Mouse (Mus musculus) small intestine, adult 2 months (tissue): ENCODE results near the gene Sugp1. TPM values are rescaled to one million over a fixed set of nuclear protein-coding genes. Genes with fewer than 3 reads are reported as not detected.

Source experiments
- H3K27ac ChIP-seq: fragments of 200-500 bp; 2 replicates; pipeline ENCODE4 v1.5.1; 2012; ENCODE audit warnings: low read depth, low read length, control low read depth, inconsistent platforms; ENCODE audit not compliant: insufficient read depth
- H3K27me3 ChIP-seq: fragments of 200-500 bp; 2 replicates; pipeline ENCODE4 v1.6.1; 2012; ENCODE audit warnings: mild to moderate bottlenecking, moderate library complexity, low read length, inconsistent platforms; ENCODE audit not compliant: control insufficient read depth, insufficient read depth
- H3K36me3 ChIP-seq: fragments of 200-500 bp; 2 replicates; pipeline ENCODE4 v1.6.1; 2012; ENCODE audit warnings: mild to moderate bottlenecking, low read length, control low read depth, inconsistent platforms; ENCODE audit not compliant: control insufficient read depth, insufficient read depth
- H3K4me1 ChIP-seq: fragments of 200-500 bp; 2 replicates; pipeline ENCODE4 v1.6.1; 2012; ENCODE audit warnings: low read length, inconsistent platforms, mixed read lengths; ENCODE audit not compliant: control insufficient read depth, insufficient read depth, insufficient read length
- H3K4me3 ChIP-seq: fragments of 200-500 bp; 2 replicates; pipeline ENCODE4 v1.5.1; 2012; ENCODE audit warnings: low read depth, mild to moderate bottlenecking, control low read depth, inconsistent platforms, low read length, moderate library complexity
- CTCF ChIP-seq: fragments of 200-500 bp; IDR thresholded peaks from 2 replicates; pipeline ENCODE4 v1.5.1; 2012; ENCODE audit warnings: low read depth, mild to moderate bottlenecking, control low read depth, inconsistent platforms, low read length, moderate library complexity, mixed read lengths; ENCODE audit not compliant: insufficient replicate concordance, insufficient read length; ENCODE audit errors: extremely low read depth
- POLR2A ChIP-seq: fragments of 200-500 bp; IDR thresholded peaks from 2 replicates; pipeline ENCODE4 v1.6.1; 2012; ENCODE audit warnings: low read depth, mild to moderate bottlenecking, control low read depth, inconsistent platforms, low read length, moderate library complexity
- WGBS: fragments of 180-500 bp; shearing (Covaris S2); methylation state at CpG from one replicate; pipeline ENCODE4 v1.1.7; 2018; 5-methylcytosine and 5-hydroxymethylcytosine counted together
- polyA plus RNA-seq: library from polyadenylated mRNA; depleted of rRNA; stranded (reverse); fragments of >200 nt; gene quantifications from 2 replicates; pipeline ENCODE4 v1.2.3, GENCODE M21; 2012

Gene Sugp1
- polyA plus RNA-seq, 1 experiment = 10.4 TPM

DNA sequence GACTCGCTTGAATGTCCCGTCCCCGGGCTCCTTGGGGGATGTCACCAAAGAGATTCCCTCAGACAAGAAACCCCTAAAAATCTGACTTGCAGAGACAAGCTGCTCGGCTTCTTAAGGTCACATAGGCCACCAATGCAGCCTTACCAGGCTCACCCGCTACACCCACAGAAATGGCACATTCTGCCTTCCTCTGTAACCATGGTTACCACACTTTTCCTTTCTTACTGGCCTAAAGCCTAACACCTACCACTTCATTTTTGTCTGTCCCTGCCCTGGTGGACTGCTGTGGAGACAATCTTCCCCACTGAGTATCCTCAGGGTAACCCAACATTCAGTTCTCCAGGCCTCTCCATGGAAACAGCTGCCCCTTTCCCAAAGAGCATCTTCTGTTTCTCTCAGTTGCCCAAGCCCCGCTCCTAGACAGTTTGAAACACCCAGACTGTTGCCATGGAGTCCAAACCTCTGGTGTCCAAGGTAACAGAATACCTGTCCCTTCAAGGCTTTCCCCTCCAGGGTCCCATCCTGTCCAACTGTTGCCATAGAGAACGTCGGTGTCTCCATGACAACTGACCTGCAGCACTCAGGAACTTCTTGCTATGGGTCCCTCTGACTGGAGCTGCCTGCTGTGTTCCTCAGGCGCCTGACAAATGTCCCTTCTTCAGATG, 46.8 kb downstream of the Sugp1 start:
- H3K27me3 ChIP-seq = peaks cover 46% of the 10 kb centered on the region
- no peak overlapping the region for H3K4me3 ChIP-seq
- H3K36me3 ChIP-seq = no peaks in the 10 kb centered on the region
- TF ChIP-seq POLR2A (no peak), CTCF (no peak)
- WGBS = 63% methylated on average over 9 of the region's 9 CpGs
- H3K4me1 ChIP-seq = peaks cover 12% of the 10 kb centered on the region
- no peak overlapping the region for H3K27ac ChIP-seq

DNA sequence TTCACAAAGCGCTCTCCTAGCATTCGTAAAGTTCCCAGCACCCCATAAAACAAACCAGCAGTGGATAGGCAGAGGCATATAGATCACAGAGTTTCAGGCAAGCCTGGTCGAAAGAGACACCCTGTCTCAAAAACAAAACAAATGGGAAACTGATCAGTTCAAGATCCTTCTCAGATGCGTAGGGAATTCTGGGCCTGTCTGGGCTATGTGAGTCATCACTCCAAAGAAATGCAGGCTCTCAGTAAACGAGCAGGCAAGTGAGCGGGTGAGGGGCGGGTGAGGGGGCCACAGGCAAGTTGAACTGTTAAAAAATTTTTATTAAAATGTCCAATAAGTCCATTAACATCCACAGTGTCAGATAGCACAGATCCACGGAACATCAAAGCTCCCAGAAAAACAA, 50.2 kb downstream of the Sugp1 start:
- TF ChIP-seq CTCF (no peak), POLR2A (no peak)
- no peak overlapping the region for H3K4me3 ChIP-seq
- no peak overlapping the region for H3K27ac ChIP-seq
- WGBS = 57% methylated on average over 8 of the region's 8 CpGs
- peaks cover 3% of the 10 kb centered on the region; the same call in 1 of the 2 replicates for H3K4me1 ChIP-seq
- peaks cover 24% of the 10 kb centered on the region for H3K27me3 ChIP-seq
- H3K36me3 ChIP-seq = no peaks in the 10 kb centered on the region

DNA sequence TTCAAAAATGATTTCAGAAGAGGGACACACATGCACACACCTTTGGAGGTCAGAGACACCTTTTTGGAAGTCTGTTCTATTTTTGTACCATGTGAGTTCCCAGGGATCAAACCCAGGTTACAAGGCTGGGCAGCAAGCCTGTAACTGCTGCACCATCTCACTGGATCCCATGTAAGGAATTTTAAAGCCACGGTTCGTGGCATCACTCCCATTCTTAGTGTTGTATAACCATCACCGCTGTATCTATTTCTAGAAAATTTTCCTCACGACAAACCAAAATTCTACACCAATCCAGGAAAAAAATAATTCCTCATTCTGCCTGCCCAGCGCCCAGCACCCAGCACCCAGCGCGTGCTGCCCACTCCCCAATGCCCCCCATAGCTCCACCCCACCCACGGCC, 56.7 kb downstream of the Sugp1 start:
- no peak overlapping the region for H3K4me3 ChIP-seq
- H3K36me3 ChIP-seq = no peaks in the 10 kb centered on the region
- TF ChIP-seq CTCF (no peak), POLR2A (no peak)
- H3K4me1 ChIP-seq = no peaks in the 10 kb centered on the region
- H3K27ac ChIP-seq = no peak overlapping the region
- WGBS = 60% methylated on average over 8 of the region's 8 CpGs
- H3K27me3 ChIP-seq = no peaks in the 10 kb centered on the region

DNA sequence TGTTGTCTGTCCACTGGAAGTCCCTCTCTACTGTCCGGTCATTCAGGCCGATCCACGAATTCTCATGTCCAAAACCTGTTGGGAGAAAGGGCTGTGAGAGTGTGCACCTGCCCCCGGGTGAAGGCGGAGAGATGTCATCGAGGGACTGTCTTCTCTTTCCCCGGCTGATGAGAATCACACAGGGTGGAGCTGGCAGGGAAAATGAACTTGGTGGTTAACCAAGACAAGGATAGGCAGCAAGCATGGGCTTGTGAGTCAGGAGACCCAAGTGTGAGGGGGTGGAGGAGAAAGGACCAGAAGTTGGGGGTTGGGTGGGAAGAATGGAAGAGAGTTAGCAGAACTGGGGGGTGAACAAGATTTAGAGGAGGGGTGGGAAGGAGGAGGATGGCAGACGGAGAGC, 57.6 kb downstream of the Sugp1 start:
- TF ChIP-seq CTCF (no peak), POLR2A (no peak)
- Histone ChIP-seq H3K4me3 (no peak overlapping the region), H3K4me1 (no peaks in the 10 kb centered on the region), H3K27ac (no peak overlapping the region), H3K36me3 (no peaks in the 10 kb centered on the region), H3K27me3 (no peaks in the 10 kb centered on the region)
- 73% methylated on average over 8 of the region's 8 CpGs for WGBS

DNA sequence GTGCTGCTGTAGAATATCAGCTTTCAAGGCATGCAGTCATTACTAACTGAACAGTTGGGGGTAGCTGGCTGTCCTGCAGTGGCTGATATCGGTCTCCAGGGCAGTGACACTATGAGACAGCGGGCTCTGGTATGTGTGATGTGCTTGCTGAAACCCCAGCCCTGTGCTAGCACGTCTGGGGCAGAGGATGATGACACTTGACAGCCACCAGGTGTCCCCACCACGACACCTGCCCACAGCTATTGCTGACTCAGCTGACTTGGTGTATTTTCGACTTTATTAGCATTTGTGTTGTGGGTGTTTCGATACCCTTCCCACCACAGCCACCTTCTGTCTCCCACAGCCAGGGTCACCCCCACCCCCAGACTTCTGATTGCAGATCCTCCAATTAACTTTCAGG, 61.9 kb downstream of the Sugp1 start:
- H3K4me3 ChIP-seq = no peak overlapping the region
- H3K4me1 ChIP-seq = no peaks in the 10 kb centered on the region
- H3K36me3 ChIP-seq = no peaks in the 10 kb centered on the region
- no peaks in the 10 kb centered on the region for H3K27me3 ChIP-seq
- 7% methylated on average over 6 of the region's 6 CpGs for WGBS
- H3K27ac ChIP-seq = no peak overlapping the region
- TF ChIP-seq CTCF = peak; percentile 65; the same call in 1 of the 2 replicates
- no peak for TF ChIP-seq POLR2A

DNA sequence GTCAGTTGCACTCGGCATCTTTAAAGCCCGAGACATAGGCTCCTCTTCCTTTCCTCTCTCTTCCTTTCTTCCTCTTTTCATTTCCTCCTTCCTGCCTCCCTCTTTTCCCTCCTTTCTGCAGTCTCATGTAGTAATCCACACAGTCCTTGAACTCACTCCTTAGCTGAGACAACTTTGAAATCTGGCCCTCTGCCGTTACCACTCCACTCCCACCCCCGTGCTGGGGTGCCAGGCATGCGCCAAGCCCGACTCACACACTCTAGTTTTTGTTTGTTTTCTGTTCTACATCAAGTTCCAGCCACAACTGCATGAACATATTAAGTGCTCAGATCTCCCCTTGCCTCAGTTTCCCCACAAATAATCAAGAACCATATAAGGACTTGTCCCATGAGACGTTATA, 62.3 kb downstream of the Sugp1 start:
- TF ChIP-seq CTCF (no peak), POLR2A (no peak)
- H3K36me3 ChIP-seq = no peaks in the 10 kb centered on the region

DNA sequence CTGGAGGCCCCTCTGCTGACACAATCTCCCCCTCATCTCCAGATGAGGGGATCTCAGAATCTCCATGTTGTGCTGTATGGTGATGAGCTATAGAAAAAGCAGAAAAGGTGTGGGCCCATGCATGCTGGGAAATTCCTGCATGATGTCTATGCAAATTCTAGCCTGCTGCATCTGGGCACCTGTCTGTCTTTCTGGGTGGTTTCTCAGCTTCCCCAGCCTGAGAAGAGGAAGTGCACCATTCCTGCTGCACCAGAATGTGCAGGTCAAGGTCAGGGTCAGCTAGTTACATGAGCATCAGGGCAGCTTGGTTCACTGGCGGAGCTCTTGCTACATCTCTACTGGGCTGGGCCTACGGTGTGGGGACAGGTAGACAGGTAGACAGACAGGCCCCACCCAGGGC, 67.8 kb downstream of the Sugp1 start:
- Histone ChIP-seq H3K36me3 (no peaks in the 10 kb centered on the region), H3K4me3 (no peak overlapping the region), H3K27me3 (peaks cover 35% of the 10 kb centered on the region), H3K4me1 (peaks cover 4% of the 10 kb centered on the region; the same call in 1 of the 2 replicates), H3K27ac (no peak overlapping the region)
- TF ChIP-seq CTCF (no peak), POLR2A (no peak)
- WGBS = 66% methylated on average over 2 of the region's 2 CpGs

More for the DNA sequence above, 62.3 kb downstream of the Sugp1 start:
- Histone ChIP-seq H3K4me3 (no peak overlapping the region), H3K27me3 (no peaks in the 10 kb centered on the region), H3K27ac (no peak overlapping the region), H3K4me1 (no peaks in the 10 kb centered on the region; the same call in 1 of the 2 replicates)
- WGBS = 63% methylated on average over 7 of the region's 7 CpGs
